Mouse (Mus musculus): Measurements from ENCODE around the gene Ssb. TPM values are rescaled to one million over a fixed set of nuclear protein-coding genes. Genes with fewer than 3 reads are reported as not detected.
A peak's percentile ranks its signal among the peaks of the same experiment; 100 is the strongest.

The Ssb gene
- polyA plus RNA-seq, 1 experiment from 2014 or later = 328 TPM

DNA sequence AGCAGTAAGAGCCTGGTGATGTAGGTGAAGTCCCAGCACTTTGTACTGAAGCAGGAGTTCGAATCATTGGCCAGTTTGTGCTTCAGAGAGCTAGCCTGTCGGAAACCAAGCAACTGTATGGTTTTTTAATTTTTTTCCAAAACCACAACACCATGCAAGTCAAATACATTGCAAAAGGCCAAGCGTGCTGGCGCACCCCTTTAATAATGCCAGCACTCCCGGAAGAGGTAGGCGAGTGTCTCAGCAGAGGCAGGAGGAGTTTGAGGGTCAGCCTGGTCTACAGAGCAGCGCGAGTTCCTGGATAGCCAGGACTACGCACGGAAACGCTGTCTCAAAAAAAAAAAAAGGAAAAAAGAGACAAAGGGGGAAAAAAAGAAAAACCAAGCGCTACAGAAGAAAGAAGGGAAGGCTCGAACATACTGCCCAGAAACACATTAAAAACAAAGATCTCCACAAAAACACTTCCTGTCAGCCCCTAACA, 350 bp upstream of the Ssb start:
- no peak for DNase-seq
- 9% methylated on average over 12 of the region's 13 CpGs for WGBS

DNA sequence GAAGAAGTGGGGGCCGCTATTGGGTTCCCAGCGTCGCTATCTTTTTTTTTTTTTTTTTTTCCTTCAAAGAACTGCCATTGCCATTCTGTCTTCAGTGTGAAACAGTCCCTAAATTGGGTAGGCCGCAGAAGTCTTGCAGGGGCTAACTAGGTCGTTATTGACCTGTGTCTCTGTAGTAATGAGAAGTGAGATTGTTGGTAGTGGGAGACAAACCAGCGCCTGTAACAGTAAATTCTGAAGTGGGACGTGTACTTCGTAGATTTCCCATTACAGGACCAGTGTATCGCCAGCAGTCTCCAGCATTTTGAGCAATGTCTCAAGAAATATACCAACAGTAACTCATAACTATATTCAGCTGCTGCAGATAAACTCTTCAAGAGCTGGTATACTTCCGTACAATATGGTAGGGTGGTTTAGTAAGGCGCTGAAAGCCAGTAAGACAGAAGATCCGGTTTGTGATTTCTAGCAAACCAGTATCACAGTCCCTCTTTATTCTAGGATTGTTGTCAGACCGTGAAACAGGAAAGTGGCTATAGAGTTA, 825 bp downstream of the Ssb start:
- peak; percentile 19 for DNase-seq
- TF ChIP-seq CTCF (IDR thresholded peaks at IDR 0.05; ENCODE audit: low read depth) = no peak
- WGBS = under 1% methylated on average over 13 of the region's 13 CpGs

More for the DNA sequence above, 350 bp upstream of the Ssb start:
- peak overlapping the region; percentile 99 for H3K9ac ChIP-seq
- H3K4me2 ChIP-seq = peak overlapping the region; percentile 75
- H3K4me3 ChIP-seq (ENCODE audit: low read depth, low read length) = peak overlapping the region; percentile 100
- peaks cover 19% of the 10 kb centered on the region for H3K36me3 ChIP-seq (ENCODE audit: insufficient read depth)
- no peaks in the 10 kb centered on the region for H3K27me3 ChIP-seq (ENCODE audit: insufficient read depth, low read length)
- no peaks in the 10 kb centered on the region for H3K4me1 ChIP-seq (ENCODE audit: insufficient read depth)
- H3K27ac ChIP-seq (ENCODE audit: low read depth) = peak overlapping the region; percentile 94; the same call in 1 of the 2 replicates
- no peaks in the 10 kb centered on the region for H3K9me3 ChIP-seq (ENCODE audit: low read depth, low read length)
- peak; percentile 71 for ATAC-seq (ENCODE audit: insufficient read depth)
- TF ChIP-seq CTCF (IDR thresholded peaks at IDR 0.05; ENCODE audit: low read depth) = no peak

GRCm38 (mm10) chr2:69883990-69884391, 22.6 kb downstream of the Ssb start:
- H3K36me3 ChIP-seq (ENCODE audit: insufficient read depth) = no peaks in the 10 kb centered on the region
- DNase-seq = no peak
- H3K9ac ChIP-seq = no peak overlapping the region
- 0 out of 2 replicates have a peak overlapping the region, but pooled peaks have one; percentile 67 for H3K4me2 ChIP-seq
- H3K9me3 ChIP-seq (ENCODE audit: low read depth, low read length) = no peaks in the 10 kb centered on the region
- ATAC-seq (ENCODE audit: insufficient read depth) = no peak
- H3K27me3 ChIP-seq (ENCODE audit: insufficient read depth, low read length) = no peaks in the 10 kb centered on the region
- peak; percentile 33 for TF ChIP-seq CTCF (IDR thresholded peaks at IDR 0.05; ENCODE audit: low read depth)
- no peaks in the 10 kb centered on the region for H3K4me1 ChIP-seq (ENCODE audit: insufficient read depth)
- no peak overlapping the region for H3K27ac ChIP-seq (ENCODE audit: low read depth)
- no peak overlapping the region for H3K4me3 ChIP-seq (ENCODE audit: low read depth, low read length)
- 71% methylated on average over 2 of the region's 2 CpGs for WGBS

More for the DNA sequence above, 825 bp downstream of the Ssb start:
- H3K27ac ChIP-seq (ENCODE audit: low read depth) = peak overlapping the region; percentile 94; the same call in 1 of the 2 replicates
- H3K27me3 ChIP-seq (ENCODE audit: insufficient read depth, low read length) = no peaks in the 10 kb centered on the region
- peak overlapping the region; percentile 75 for H3K4me2 ChIP-seq
- H3K36me3 ChIP-seq (ENCODE audit: insufficient read depth) = peaks cover 27% of the 10 kb centered on the region
- H3K9me3 ChIP-seq (ENCODE audit: low read depth, low read length) = no peaks in the 10 kb centered on the region
- H3K4me1 ChIP-seq (ENCODE audit: insufficient read depth) = no peaks in the 10 kb centered on the region
- ATAC-seq (ENCODE audit: insufficient read depth) = no peak
- peak overlapping the region; percentile 99 for H3K9ac ChIP-seq
- peak overlapping the region; percentile 100 for H3K4me3 ChIP-seq (ENCODE audit: low read depth, low read length)

DNA sequence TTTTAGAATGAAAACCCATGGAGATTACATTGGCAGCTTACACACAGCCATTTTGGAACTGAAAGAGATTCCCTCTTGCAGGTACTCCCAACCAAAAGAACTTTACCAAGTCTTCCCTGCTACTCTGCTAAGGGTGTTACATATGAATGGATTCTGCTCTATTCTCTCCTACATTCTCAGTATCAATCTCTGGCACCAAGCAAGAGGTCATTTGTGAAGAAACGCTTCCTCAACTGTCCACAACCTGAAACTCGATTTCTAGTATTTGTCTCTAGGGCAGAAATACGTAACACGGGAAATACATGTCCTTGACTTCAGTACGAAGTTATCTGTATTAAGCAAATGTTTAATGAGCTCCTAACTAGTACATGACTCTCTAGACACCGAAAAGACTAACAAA, 23.2 kb downstream of the Ssb start:
- 46% methylated on average over 6 of the region's 6 CpGs for WGBS
- no peak for ATAC-seq (ENCODE audit: insufficient read depth)
- Histone ChIP-seq H3K27ac (ENCODE audit: low read depth) (no peak overlapping the region), H3K27me3 (ENCODE audit: insufficient read depth, low read length) (no peaks in the 10 kb centered on the region), H3K4me3 (ENCODE audit: low read depth, low read length) (peak overlapping the region; percentile 65), H3K36me3 (ENCODE audit: insufficient read depth) (no peaks in the 10 kb centered on the region), H3K9me3 (ENCODE audit: low read depth, low read length) (no peaks in the 10 kb centered on the region), H3K4me1 (ENCODE audit: insufficient read depth) (no peaks in the 10 kb centered on the region), H3K4me2 (peak overlapping the region; percentile 67), H3K9ac (peak overlapping the region; percentile 89)
- DNase-seq = no peak
- no peak for TF ChIP-seq CTCF (IDR thresholded peaks at IDR 0.05; ENCODE audit: low read depth)

DNA sequence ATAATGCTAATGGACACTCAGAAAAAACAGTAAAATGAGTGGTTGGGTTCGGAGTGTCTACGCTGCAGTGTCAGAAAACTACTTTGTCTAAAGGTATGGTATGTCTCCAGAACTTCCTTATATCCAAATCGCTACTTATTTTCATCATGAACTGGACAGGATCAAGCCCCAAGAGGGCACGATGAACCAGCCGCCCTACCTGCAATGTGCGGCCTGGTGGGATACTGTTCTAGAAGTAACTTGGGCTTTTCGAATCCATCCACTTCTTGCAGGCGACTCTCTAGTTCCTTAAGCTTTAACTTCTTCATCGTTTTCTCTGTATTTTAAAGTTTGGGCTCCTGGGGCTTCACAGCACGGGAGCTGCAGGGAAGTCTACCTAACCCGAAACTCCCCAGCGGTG, 23.7 kb downstream of the Ssb start:
- DNase-seq = peak; percentile 28
- H3K9ac ChIP-seq = peak overlapping the region; percentile 89
- peak overlapping the region; percentile 67 for H3K4me2 ChIP-seq
- no peak for TF ChIP-seq CTCF (IDR thresholded peaks at IDR 0.05; ENCODE audit: low read depth)
- H3K4me1 ChIP-seq (ENCODE audit: insufficient read depth) = no peaks in the 10 kb centered on the region
- H3K4me3 ChIP-seq (ENCODE audit: low read depth, low read length) = peak overlapping the region; percentile 65
- no peaks in the 10 kb centered on the region for H3K27me3 ChIP-seq (ENCODE audit: insufficient read depth, low read length)
- peak overlapping the region; percentile 72 for H3K27ac ChIP-seq (ENCODE audit: low read depth)
- ATAC-seq (ENCODE audit: insufficient read depth) = peak; percentile 57
- WGBS = 6% methylated on average over 12 of the region's 12 CpGs
- no peaks in the 10 kb centered on the region for H3K36me3 ChIP-seq (ENCODE audit: insufficient read depth)
- H3K9me3 ChIP-seq (ENCODE audit: low read depth, low read length) = no peaks in the 10 kb centered on the region

DNA sequence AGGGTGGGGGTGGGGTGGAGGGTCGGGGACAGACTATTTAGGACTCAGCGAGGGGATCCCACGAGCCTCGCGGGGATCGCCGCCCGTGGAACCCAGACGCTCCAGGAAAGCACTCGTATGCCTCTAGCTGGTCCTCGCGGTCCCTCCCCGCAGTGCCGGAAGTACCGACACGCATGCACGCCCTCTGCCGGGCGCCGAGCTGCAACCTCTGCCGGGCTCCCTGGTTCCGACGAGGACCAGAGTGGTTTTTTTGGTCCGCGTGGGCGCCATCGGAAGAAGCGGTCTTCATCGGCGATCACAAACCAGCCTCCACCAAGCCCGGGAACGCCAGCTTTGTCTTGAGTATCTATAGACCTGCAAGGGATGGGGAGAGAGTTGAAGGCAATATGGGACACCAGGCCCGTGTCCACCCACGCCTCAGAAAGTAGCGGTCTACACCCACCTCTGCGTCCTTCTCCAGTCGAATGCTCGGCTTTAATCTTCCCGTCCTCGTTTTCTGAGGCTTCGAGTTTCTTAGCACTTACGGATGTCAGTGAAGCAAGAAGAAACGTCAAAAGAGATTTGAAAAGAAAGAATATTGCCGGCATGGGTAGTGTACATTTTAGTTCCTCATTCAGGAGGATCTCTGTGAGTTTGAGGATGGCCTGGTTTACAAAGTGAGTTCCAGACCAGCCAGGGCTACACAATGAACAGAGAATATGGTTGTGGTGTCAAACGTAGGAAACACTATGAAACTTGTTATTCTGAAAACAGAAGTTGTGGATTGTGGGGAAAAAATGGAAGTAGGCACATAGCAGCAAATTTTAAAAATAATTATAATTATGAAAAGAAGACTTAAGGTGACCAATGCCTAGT, 24.3 kb downstream of the Ssb start, which contains the start of gene Mettl5:
Mettl5 (minus strand) TSS at position 165 of the 855 bp plus-strand sequence.
- TF ChIP-seq CTCF (IDR thresholded peaks at IDR 0.05; ENCODE audit: low read depth) = peak; percentile 79
- Histone ChIP-seq H3K9me3 (ENCODE audit: low read depth, low read length) (no peaks in the 10 kb centered on the region), H3K27ac (ENCODE audit: low read depth) (peak within 1 kb of the TSS; percentile 72), H3K9ac (peak within 1 kb of the TSS; percentile 89), H3K36me3 (ENCODE audit: insufficient read depth) (no peaks in the 10 kb centered on the region), H3K4me2 (peak within 1 kb of the TSS; percentile 67), H3K27me3 (ENCODE audit: insufficient read depth, low read length) (no peaks in the 10 kb centered on the region), H3K4me1 (ENCODE audit: insufficient read depth) (no peaks in the 10 kb centered on the region), H3K4me3 (ENCODE audit: low read depth, low read length) (peak within 1 kb of the TSS; percentile 65)
- DNase-seq (peak; percentile 95), ATAC-seq (ENCODE audit: insufficient read depth) (peak; percentile 95)
- WGBS = 2% methylated on average over 45 of the region's 45 CpGs

DNA sequence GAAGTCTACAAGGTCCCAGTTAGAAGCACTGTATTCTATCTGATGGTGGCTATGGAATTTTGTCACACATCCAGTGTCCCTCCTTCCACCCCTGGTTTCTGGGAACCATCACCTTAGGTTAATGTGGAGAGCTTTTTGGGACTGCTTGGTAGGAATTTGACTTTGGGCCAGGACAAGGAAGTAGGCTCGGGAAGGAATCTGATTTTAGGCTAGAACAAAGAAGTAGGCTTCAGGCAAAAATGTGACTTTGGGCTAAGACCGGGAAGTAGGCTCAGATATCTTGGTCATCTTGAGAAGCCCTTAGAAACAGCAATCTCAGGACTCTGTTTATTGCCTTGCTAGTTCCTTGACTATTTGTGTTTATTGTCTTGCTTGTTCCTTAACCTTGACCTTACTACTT, 27.6 kb downstream of the Ssb start:
- no peak overlapping the region for H3K9ac ChIP-seq
- ATAC-seq (ENCODE audit: insufficient read depth) = no peak

More for the DNA sequence above, 27.6 kb downstream of the Ssb start:
- TF ChIP-seq CTCF (IDR thresholded peaks at IDR 0.05; ENCODE audit: low read depth) = no peak
- WGBS = 74% methylated on average over 2 of the region's 2 CpGs
- no peaks in the 10 kb centered on the region for H3K4me1 ChIP-seq (ENCODE audit: insufficient read depth)
- DNase-seq = no peak
- H3K36me3 ChIP-seq (ENCODE audit: insufficient read depth) = no peaks in the 10 kb centered on the region
- H3K4me2 ChIP-seq = no peak overlapping the region
- H3K27me3 ChIP-seq (ENCODE audit: insufficient read depth, low read length) = no peaks in the 10 kb centered on the region
- no peak overlapping the region for H3K4me3 ChIP-seq (ENCODE audit: low read depth, low read length)
- H3K9me3 ChIP-seq (ENCODE audit: low read depth, low read length) = no peaks in the 10 kb centered on the region
- H3K27ac ChIP-seq (ENCODE audit: low read depth) = no peak overlapping the region

Data from lung, embryonic 14.5 days (tissue).